Mouse (Mus musculus) kidney, adult 8-10 months (tissue): Measurements from ENCODE around the gene Spata33.
"Not testable (repeated sequence)": the region's sequence is repeated elsewhere in the genome, so short reads cannot be mapped to it uniquely, and the experiment has no call there.

ENCODE experiments used
- DNase-seq, 2 experiments: peaks; one replicate each; pipeline ENCODE4 v3.0.0; 2022

Gene Spata33

DNA sequence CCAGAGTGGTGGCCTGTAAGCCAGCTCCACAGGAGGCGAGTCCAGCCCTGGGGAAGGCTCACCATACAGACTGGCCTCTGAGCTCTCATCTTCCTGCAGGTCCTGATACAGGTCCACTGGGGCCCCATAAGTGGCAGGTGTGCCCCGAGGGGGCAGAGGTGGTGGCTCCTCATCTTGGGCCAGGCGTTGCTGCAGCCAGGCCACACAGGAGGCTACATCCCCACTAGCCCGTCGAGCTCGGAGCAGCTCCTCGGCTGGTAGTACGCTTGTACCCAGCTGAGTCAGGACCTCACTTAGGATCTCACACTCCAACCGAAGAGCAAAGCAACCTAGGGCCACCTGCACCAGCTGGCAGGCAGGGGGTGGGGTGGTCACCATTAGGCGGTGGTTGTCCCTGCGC is 21.1 kb downstream of the Spata33 start:
- DNase-seq, result no peak

DNA sequence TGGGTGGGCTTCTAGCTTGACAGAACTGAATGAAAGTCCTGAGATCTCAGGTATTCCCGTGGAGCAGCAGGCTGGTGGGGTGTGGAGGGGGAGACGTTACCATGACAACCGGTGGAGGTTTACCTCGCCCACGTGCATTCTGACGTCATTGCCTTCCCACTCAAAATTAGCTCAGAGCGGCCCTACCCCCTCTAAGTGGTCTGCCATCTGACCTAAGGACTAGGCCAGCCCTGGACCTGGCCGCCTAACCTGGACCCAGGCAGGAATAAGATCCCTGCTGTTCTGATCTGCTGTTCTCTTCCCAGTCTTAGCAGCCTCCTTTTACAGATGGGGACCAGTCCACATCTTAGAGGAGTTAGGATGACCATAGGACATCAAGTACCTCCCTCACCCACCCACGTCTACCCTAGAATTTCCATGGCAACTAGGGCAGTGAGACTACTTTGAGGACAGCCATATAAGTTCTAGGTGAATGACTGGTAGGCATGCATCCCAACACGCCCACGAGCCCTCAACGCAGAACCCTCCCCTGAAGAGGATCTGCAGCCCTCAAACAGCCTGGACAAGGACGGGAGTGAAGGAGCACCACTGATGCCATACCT is 22.4 kb downstream of the Spata33 start:
- no peak for DNase-seq

DNA sequence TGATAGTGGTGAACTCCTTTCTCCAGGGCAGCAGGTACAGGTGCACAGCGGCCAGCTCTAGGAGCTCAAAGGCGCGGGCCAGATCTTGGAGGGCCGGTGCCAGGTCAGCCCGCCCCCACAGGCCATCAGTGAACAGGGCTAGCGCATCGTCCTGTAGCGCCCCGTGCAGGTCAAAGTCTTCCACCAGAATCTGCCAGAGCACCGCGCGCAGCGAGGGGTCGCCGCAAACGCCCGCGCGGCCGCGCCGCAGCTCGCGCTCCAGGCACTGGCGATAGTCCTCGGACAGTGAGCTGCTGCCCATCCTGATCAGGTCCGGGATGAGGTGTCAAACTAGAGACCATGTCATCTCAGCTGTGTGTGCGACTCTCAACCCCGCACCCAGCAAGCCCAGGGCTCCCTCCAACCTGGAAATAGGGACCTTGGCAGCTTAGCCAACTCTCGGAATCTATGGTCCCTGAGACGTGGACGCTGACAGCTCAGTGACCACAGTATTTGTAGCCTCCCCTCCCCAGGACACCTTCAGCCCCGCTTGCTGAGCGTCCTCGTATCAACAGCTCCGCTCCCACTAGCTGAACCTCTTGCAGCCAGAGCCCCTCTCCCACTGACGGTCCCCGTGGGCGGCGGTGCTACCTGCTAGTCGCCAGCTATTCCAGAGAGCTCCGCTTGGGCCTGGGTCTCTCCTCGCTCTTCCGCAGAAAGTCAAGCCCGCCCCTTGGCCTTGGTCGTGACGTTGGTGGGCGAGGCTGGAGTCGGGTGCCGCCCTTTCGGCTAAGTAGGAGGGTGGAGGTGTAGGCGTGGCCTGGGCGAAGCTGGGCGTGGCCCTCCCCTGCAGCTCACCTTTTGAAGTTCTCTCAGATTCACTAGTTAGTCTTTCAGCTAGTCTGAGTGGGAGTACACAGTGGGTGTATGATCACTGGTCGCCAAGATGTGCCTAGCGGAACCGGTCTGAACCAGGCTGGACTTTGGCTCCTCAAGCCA is 23.2 kb downstream of the Spata33 start, which contains the start of gene Spata2l:
TSS of gene Spata2l (minus strand) at position 714 of the 978 bp plus-strand sequence.
- peak; percentile 95 for DNase-seq

GRCm38 (mm10) chr8:123239398-123239797 is 26.8 kb downstream of the Spata33 start:
- DNase-seq, result no peak

DNA sequence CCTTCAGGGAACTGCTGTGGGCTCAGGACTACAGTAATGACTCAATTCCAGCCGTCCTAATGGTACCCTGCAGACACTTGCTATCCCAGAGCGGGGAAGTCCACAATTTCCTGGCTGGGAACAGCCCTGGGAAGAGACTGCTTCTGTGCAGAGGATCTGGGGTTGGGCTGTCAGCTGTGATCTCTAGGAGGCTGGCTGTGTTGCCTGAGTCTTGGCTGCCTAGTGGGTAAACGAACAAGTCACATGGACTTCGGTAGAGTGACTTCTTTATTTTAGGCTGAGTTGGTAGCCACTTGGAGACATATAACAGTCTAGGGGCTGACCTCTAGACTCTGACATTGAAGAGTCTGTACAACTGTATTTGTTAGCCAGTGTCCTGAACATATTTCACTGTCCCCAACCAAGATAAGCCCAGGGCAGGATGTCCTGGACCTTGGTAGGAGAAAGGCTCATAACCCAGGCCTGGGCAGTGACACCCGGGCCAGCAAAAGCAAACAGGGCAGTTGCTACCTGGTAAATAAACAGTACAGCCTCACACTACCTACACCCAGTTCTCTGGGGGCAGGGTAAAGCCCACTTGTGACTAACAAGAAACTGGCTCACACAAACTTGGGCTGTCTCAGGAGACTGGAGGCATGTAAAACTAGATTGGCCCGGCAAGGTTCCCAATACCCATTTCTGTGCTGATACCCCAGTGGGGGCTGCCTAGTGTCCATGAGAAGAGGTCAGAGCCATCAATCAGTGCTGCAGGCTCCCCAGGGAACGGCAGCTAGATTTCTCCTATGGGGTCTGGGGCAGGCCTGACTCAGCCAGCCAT is 29.7 kb downstream of the Spata33 start:
- no peak for DNase-seq

DNA sequence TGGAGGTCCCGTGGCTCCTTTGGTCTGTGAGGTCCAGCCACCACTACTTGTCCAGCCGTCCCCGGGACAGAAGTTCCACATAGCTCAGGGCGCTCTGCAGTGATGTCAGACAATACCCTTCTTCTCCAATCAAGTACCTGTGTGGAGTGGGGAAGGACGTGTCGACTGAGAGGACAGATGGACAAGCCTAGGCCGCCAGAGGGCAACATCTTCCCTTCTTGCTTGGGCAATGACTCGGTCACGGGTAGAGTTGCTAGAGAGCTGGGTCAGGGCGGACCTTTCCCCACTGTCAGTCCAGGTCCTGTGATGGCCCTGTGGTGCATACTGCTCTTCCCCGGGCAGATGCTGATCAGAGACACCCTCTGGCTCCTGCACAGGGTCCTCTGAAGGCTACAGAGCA is 30.4 kb downstream of the Spata33 start:
- DNase-seq, result no peak

GRCm38 (mm10) chr8:123244382-123244781 is 31.8 kb downstream of the Spata33 start:
- peak; percentile 63 to 68 for DNase-seq

DNA sequence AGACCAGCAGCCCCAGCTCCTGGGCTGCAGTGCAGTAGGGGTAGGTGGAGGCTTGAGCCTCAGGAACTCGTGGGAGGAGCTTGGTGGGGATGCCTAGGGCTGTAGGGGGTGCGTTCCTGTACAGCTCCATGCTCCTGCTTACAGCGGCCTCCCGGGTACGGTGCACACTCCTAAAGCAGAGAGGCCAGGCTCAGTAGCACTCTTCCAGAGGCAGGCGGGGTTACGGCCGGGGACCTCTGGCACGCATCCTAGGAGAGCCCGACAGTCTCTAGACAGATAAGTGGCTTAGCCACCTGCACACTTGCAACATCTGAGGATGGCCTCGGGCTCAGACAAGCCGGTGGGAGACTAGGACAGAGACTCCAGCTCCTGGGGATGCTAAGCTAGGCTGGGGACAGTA is 32.9 kb downstream of the Spata33 start:
- DNase-seq, result no peak

- DNase-seq, result no peak
Measured at GRCm38 (mm10) chr8:123247748-123248147, 35.1 kb downstream of the Spata33 start.

- DNase-seq, result no peak
Measured at GRCm38 (mm10) chr8:123248596-123248995, 36.0 kb downstream of the Spata33 start.

DNA sequence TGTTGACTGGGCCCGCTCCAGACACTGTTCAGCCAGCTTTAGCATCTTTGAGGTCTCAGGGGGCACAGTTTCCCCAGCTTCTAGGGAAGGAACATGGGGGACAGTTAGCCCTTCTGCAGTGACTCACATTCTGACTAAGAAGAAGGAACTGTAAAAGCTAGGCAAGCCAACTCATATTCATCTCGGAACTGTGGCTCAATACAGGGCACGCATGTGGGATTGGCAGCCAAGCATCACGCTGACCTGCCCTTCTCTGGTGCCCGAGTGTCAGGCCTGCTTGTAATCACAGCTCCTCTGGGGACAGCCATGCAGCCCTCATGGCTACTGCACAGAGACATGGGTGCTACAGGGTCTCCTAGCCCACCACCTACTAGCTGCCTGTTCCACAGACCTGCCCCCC is 38.3 kb downstream of the Spata33 start:
- DNase-seq, result no peak

GRCm38 (mm10) chr8:123252925-123253324 is 40.3 kb downstream of the Spata33 start:
- no peak for DNase-seq

- peak; percentile 30 to 35 for DNase-seq
Measured at GRCm38 (mm10) chr8:123253451-123254098, 40.9 kb downstream of the Spata33 start.

GRCm38 (mm10) chr8:123254099-123254885 is 41.7 kb downstream of the Spata33 start, which contains the start of the genes Zfp276 and Vps9d1:
TSS of gene Zfp276 (plus strand) at chr8:123254195.
TSS of gene Vps9d1 (minus strand) at chr8:123254348.
- DNase-seq, result peak; percentile 73 to 82

DNA sequence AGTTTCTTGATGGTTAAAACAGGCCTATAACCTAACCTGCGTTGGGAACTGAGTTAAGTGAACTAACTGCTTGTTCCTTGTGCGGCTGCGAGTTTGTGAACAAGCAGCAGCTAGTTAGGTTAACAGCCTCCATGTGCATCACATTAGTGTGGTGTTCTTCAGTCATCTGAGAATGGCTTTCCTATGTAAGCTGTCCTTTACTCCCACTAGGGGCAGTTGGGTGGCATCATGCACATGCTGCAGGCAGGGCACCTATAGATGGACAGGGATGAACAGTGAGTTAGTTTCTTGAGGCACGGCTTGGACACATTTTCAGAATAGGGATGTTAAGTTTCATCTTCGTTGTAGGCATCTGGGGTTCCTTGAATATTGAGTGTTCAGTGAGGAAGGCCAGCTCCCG is 42.5 kb downstream of the Spata33 start:
- DNase-seq, result no peak

GRCm38 (mm10) chr8:123257114-123257513 is 44.5 kb downstream of the Spata33 start:
- no peak for DNase-seq

GRCm38 (mm10) chr8:123257593-123257992 is 45.0 kb downstream of the Spata33 start:
- not testable (repeated sequence) for DNase-seq

DNA sequence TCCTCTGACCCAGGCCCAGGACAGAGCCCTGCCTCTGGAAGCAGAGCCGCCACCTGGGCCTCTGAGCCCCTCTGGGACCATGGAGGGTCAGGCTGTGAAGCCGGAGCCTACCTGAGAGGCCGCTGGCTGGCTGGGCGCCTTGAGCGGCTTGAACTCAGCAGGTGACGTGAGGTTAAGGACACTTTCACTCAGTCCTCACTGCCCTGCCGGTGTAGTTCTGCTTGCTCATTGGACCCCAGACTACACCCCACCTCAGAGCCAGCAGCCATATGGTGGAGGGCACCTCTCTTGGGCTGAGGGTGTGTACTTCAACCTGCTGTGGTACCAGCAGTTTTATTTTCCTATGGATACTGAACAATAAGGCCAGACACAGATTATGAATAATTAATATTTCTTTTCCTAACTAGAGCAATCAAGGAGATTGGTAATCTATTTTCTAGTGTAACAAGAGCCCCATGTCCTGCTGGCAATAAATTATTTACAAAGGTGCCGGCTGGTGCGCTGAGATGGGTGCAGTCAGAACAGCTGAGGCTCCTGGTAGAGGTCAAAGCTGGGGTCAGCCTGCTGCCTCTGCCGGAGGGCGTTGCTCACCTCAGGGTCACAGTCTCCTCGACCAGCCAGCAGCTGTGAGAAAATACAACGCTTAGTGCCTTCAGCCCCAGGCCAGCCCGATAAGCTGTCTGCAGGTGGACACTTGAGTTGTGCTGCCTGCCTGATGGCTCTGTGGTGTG is 55.5 kb downstream of the Spata33 start:
- DNase-seq, result peak; percentile 57 to 62

DNA sequence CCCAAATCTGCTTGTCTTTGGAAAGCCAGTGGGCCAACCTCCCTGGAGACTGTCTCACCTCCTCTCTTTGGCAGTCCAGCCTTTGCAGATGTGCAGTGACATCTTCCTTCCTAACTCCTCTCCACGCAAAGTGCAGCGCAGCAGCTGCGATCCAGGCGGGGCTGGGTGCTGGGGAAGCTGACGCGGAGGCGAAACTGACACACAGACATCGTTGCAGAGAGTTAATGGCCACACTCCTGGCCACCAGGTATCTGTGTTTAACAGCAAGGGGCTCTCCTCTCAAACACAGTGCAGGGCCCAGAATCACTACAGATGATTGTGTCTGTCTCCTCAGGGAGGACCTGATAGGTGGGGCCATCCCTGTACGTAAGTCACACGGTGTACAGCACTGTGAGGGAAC is 58.5 kb downstream of the Spata33 start:
- no peak for DNase-seq
